Mouse (Mus musculus) limb, embryonic 11.5 days (tissue): ENCODE measurements around the gene Padi2. TPM values are rescaled to one million over a fixed set of nuclear protein-coding genes. Genes with fewer than 3 reads are reported as not detected.

ENCODE experiments used
- ATAC-seq: fragments of 200-750 bp; cut with Nextera tagmentation; 2 replicates; pipeline ENCODE4 v1.8.0; 2017; ENCODE audit warnings: low read depth; ENCODE audit not compliant: insufficient number of reproducible peaks, low FRiP score, low TSS enrichment
- DNase-seq: peaks from one replicate; pipeline ENCODE4 v3.0.0-alpha.2; 2015; ENCODE audit warnings: low spot score
- H3K27ac ChIP-seq: fragments of 300-500 bp; sonication (generic); replicated peaks from 2 replicates; pipeline ENCODE4 v1.5.1; 2014; ENCODE audit warnings: low read depth, mild to moderate bottlenecking, low read length
- H3K27me3 ChIP-seq: fragments of 300-500 bp; sonication (generic); 2 replicates; pipeline ENCODE4 v1.6.1; 2014; ENCODE audit warnings: mild to moderate bottlenecking, low read length, mixed read lengths; ENCODE audit not compliant: control insufficient read depth, insufficient read depth
- H3K36me3 ChIP-seq: fragments of 300-500 bp; sonication (generic); 2 replicates; pipeline ENCODE4 v1.6.1; 2014; ENCODE audit warnings: mild to moderate bottlenecking, low read length, moderate library complexity, mixed read lengths; ENCODE audit not compliant: control insufficient read depth, insufficient read depth
- H3K4me1 ChIP-seq: fragments of 300-500 bp; sonication (generic); 2 replicates; pipeline ENCODE4 v1.6.1; 2014; ENCODE audit warnings: low read length, mixed read lengths; ENCODE audit not compliant: control insufficient read depth, insufficient read depth
- H3K4me2 ChIP-seq: fragments of 300-500 bp; sonication (generic); 2 replicates; pipeline ENCODE4 v1.6.1; 2014; ENCODE audit warnings: low read depth, mild to moderate bottlenecking, moderate library complexity; ENCODE audit not compliant: severe bottlenecking
- H3K4me3 ChIP-seq: fragments of 300-500 bp; sonication (generic); 2 replicates; pipeline ENCODE4 v1.5.1; 2014; ENCODE audit warnings: low read depth, low read length
- H3K9ac ChIP-seq: fragments of 300-500 bp; sonication (generic); 2 replicates; pipeline ENCODE4 v1.6.1; 2014; ENCODE audit warnings: mild to moderate bottlenecking, low read length
- H3K9me3 ChIP-seq: fragments of 300-500 bp; sonication (generic); 2 replicates; pipeline ENCODE4 v1.6.1; 2016; ENCODE audit warnings: low read length; ENCODE audit not compliant: control insufficient read depth
- WGBS: fragments of 180-500 bp; shearing (Covaris S2); extraction: QIAGEN DNeasy Blood & Tissue Kit; methylation state at CpG from one replicate; pipeline ENCODE4 v1.1.7; 2014; 5-methylcytosine and 5-hydroxymethylcytosine counted together
- polyA plus RNA-seq: library from polyadenylated mRNA; unstranded; fragments of >200 nt; fragmentation: Nextera tagmentation; extraction: Ambion mirVana; gene quantifications from 2 replicates; pipeline ENCODE4 v1.2.1, GENCODE M21; 2014

The Padi2 gene
- polyA plus RNA-seq, 1 experiment from 2014 or later, result 0.17 TPM

GRCm38 (mm10) chr4:140944356-140944755 lies 38.2 kb downstream of the Padi2 start:
- Histone ChIP-seq H3K4me3 (no peak overlapping the region), H3K9me3 (no peaks in the 10 kb centered on the region), H3K27ac (no peak overlapping the region), H3K9ac (no peak overlapping the region), H3K4me1 (no peaks in the 10 kb centered on the region), H3K27me3 (no peaks in the 10 kb centered on the region), H3K4me2 (no peak overlapping the region), H3K36me3 (no peaks in the 10 kb centered on the region)
- WGBS, result 93% methylated on average over 12 of the region's 12 CpGs
- DNase-seq, result no peak
- ATAC-seq, result no peak

- no peaks in the 10 kb centered on the region for H3K27me3 ChIP-seq
- DNase-seq, result no peak
- ATAC-seq, result no peak
- no peaks in the 10 kb centered on the region for H3K4me1 ChIP-seq
- H3K9me3 ChIP-seq, result no peaks in the 10 kb centered on the region
- no peak overlapping the region for H3K4me2 ChIP-seq
- WGBS, result 89% methylated on average over 5 of the region's 5 CpGs
- no peak overlapping the region for H3K27ac ChIP-seq
- H3K36me3 ChIP-seq, result no peaks in the 10 kb centered on the region
- H3K9ac ChIP-seq, result no peak overlapping the region
- H3K4me3 ChIP-seq, result no peak overlapping the region
Observed at GRCm38 (mm10) chr4:140944961-140945442, 38.9 kb downstream of the Padi2 start.

GRCm38 (mm10) chr4:140945571-140945970 lies 39.4 kb downstream of the Padi2 start:
- no peak for ATAC-seq
- Histone ChIP-seq H3K9me3 (no peaks in the 10 kb centered on the region), H3K36me3 (no peaks in the 10 kb centered on the region), H3K27ac (no peak overlapping the region), H3K4me3 (no peak overlapping the region), H3K4me1 (no peaks in the 10 kb centered on the region), H3K27me3 (no peaks in the 10 kb centered on the region), H3K4me2 (no peak overlapping the region), H3K9ac (no peak overlapping the region)
- DNase-seq, result no peak
- 91% methylated on average over 4 of the region's 4 CpGs for WGBS

DNA sequence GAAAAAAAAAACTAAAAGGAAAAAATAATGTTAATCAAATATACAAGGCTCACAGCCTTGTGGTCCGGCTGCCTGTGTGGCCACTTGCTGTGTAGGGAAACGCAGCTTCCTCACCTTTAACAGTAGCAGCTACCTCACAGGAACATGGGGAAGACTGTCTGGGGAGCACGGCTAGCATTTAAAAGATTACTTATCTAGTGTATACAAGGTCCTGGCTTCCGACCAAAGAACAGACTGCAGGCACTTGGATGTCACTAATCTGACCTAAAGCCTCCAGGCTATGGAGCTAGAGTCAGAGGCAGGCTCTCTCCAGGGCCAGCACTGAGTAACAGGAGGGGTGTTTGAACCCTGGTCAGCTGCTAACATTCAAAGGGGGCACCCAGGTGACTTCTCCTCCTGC lies 39.9 kb downstream of the Padi2 start:
- Histone ChIP-seq H3K27ac (0 out of 2 replicates have a peak overlapping the region, but pooled peaks have one; percentile 14), H3K4me3 (no peak overlapping the region), H3K4me2 (no peak overlapping the region), H3K9ac (no peak overlapping the region), H3K9me3 (no peaks in the 10 kb centered on the region), H3K36me3 (no peaks in the 10 kb centered on the region), H3K4me1 (no peaks in the 10 kb centered on the region), H3K27me3 (no peaks in the 10 kb centered on the region)
- ATAC-seq (no peak), DNase-seq (no peak)
- WGBS, result 83% methylated on average over 4 of the region's 4 CpGs

- no peak overlapping the region for H3K4me3 ChIP-seq
- no peak for ATAC-seq
- WGBS, result 75% methylated on average over 14 of the region's 14 CpGs
Observed at GRCm38 (mm10) chr4:140946580-140947205, 40.5 kb downstream of the Padi2 start.

DNA sequence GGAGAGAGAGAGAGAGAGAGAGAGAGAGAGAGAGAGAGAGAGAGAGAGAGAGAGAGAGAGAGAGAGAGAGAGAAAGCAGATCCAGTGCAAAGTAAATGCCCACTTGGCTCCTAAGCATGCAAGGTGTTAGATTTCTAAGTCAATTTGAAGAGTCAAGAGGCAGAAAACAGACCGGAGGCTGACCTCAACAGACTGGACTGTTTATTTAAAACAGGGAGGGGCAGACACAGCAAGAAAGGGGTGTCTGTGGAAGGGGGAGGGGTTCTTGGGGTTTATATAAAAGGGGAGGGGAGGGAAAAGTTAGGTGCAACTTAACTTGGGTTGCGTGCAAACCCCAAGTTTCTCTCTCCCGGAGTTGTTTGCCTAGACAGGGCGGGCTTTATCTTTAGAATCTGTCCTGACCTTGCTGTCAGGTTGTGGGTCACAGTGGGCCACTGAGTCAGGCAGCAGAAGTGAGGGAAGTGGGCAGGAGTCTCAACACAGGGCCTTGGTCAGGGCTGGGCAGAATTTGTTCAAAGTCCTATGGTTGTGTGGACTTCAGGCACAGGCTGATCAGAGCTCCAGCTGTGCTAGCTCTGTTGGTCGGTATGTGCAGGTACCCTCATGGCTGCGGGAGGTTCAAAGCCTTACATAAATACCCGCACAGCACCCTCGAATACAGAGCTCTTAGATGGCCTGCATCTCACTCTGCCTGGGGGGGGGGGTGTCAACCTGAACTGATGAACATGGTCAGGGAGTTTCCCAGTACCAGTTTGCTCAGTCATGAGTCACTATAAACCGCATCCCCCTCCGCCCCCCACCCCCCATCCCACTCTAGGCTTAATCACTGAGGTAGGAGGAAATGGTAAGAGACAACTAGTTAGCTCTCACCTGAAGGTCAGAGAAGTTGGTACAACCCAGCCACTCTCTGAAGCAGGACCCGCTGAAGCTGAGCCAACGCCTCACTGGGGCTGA lies 41.6 kb downstream of the Padi2 start:
- no peaks in the 10 kb centered on the region for H3K36me3 ChIP-seq

More at GRCm38 (mm10) chr4:140946580-140947205, 40.5 kb downstream of the Padi2 start:
- no peak overlapping the region for H3K9ac ChIP-seq
- no peaks in the 10 kb centered on the region for H3K4me1 ChIP-seq
- H3K4me2 ChIP-seq, result no peak overlapping the region
- no peak for DNase-seq
- no peaks in the 10 kb centered on the region for H3K27me3 ChIP-seq
- no peaks in the 10 kb centered on the region for H3K36me3 ChIP-seq
- H3K27ac ChIP-seq, result no peak overlapping the region
- H3K9me3 ChIP-seq, result no peaks in the 10 kb centered on the region

GRCm38 (mm10) chr4:140948481-140948880 lies 42.3 kb downstream of the Padi2 start:
- DNase-seq (no peak), ATAC-seq (no peak)
- Histone ChIP-seq H3K9ac (no peak overlapping the region), H3K27me3 (no peaks in the 10 kb centered on the region), H3K4me1 (no peaks in the 10 kb centered on the region), H3K36me3 (no peaks in the 10 kb centered on the region), H3K9me3 (no peaks in the 10 kb centered on the region), H3K4me3 (no peak overlapping the region), H3K4me2 (no peak overlapping the region), H3K27ac (no peak overlapping the region)
- 85% methylated on average over 6 of the region's 6 CpGs for WGBS

More for the DNA sequence above, 41.6 kb downstream of the Padi2 start:
- Histone ChIP-seq H3K27ac (no peak overlapping the region), H3K4me2 (no peak overlapping the region), H3K4me1 (no peaks in the 10 kb centered on the region), H3K4me3 (no peak overlapping the region), H3K9me3 (no peaks in the 10 kb centered on the region), H3K9ac (no peak overlapping the region), H3K27me3 (no peaks in the 10 kb centered on the region)
- DNase-seq (no peak), ATAC-seq (no peak)
- WGBS, result 81% methylated on average over 12 of the region's 12 CpGs

DNA sequence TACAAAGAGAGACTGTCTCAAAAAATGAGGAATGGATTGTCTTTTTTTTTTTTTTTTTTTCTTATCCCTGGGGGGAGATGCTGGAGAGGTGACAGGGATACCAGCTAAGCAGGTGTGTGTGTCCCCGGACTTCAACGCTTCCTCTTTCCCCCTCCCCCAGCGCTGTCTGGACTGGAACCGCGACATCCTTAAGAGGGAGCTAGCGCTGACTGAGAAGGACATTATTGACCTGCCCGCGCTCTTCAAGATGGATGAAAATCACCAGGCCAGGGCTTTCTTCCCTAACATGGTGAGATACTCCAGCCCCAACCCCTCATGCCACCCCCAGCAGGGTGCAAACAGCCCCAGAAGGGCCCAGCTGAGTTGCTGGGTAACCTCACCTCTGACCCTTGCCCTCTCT lies 42.9 kb downstream of the Padi2 start:
- Histone ChIP-seq H3K36me3 (no peaks in the 10 kb centered on the region), H3K27me3 (no peaks in the 10 kb centered on the region), H3K27ac (no peak overlapping the region), H3K4me2 (no peak overlapping the region), H3K4me3 (no peak overlapping the region), H3K9me3 (no peaks in the 10 kb centered on the region), H3K9ac (no peak overlapping the region), H3K4me1 (no peaks in the 10 kb centered on the region)
- ATAC-seq (no peak), DNase-seq (no peak)
- 79% methylated on average over 8 of the region's 8 CpGs for WGBS
